Mouse (Mus musculus) megakaryocyte, embryonic 14.5 days (primary cell): Measurements from ENCODE around the gene Stpg4.

ENCODE experiments used
- FLI1 ChIP-seq: IDR thresholded peaks from 2 replicates; pipeline ENCODE4 v1.6.1; 2012; ENCODE audit warnings: low read length, inconsistent platforms, mixed read lengths
- GATA1 ChIP-seq: IDR thresholded peaks from 3 replicates; pipeline ENCODE4 v1.6.1; 2012; ENCODE audit warnings: mixed read lengths, low read length, inconsistent platforms, borderline replicate concordance

DNA sequence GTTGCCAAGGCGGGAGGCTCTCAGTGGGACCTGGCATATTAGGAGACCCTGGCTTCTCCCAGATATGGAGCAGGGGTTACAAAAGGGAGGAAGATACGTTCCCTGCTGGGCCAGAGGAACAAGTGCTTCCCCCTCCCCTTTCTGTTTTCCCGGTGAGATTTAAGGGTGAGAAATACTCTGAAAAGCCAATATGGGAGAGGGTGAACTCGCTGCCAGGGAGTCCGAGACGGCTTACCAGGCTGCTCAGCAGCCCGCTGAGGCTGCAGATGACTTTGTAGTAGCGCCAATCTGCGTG lies 45.8 kb upstream of the Stpg4 start:
- TF ChIP-seq GATA1 (no peak), FLI1 (no peak)
